Mouse (Mus musculus) lung, embryonic 15.5 days (tissue): ENCODE measurements around the gene Ppp2r5c. TPM values are rescaled to one million over a fixed set of nuclear protein-coding genes. Genes with fewer than 3 reads are reported as not detected.
A peak's percentile ranks its signal among the peaks of the same experiment; 100 is the strongest.

Experiments
- ATAC-seq: fragments of 200-750 bp; cut with Nextera tagmentation; 2 replicates; pipeline ENCODE4 v1.8.0; 2017; ENCODE audit warnings: moderate number of reproducible peaks, borderline replicate concordance; ENCODE audit not compliant: low FRiP score, low TSS enrichment; ENCODE audit errors: extremely low read depth
- H3K27ac ChIP-seq: fragments of 300-500 bp; sonication (generic); 2 replicates; pipeline ENCODE4 v1.5.1; 2015; ENCODE audit warnings: moderate library complexity, mild to moderate bottlenecking, inconsistent platforms
- H3K27me3 ChIP-seq: fragments of 300-500 bp; sonication (generic); 2 replicates; pipeline ENCODE4 v1.6.1; 2015; ENCODE audit warnings: inconsistent platforms
- H3K36me3 ChIP-seq: fragments of 300-500 bp; sonication (generic); 2 replicates; pipeline ENCODE4 v1.6.1; 2015; ENCODE audit warnings: inconsistent platforms
- H3K4me1 ChIP-seq: fragments of 300-500 bp; sonication (generic); 2 replicates; pipeline ENCODE4 v1.6.1; 2015; ENCODE audit warnings: inconsistent platforms
- H3K4me2 ChIP-seq: fragments of 300-500 bp; sonication (generic); 2 replicates; pipeline ENCODE4 v1.6.1; 2015; ENCODE audit warnings: inconsistent platforms, mild to moderate bottlenecking, moderate library complexity
- H3K4me3 ChIP-seq: fragments of 300-500 bp; sonication (generic); 2 replicates; pipeline ENCODE4 v1.5.1; 2015; ENCODE audit warnings: mild to moderate bottlenecking, inconsistent platforms
- H3K9ac ChIP-seq: fragments of 300-500 bp; sonication (generic); 2 replicates; pipeline ENCODE4 v1.6.1; 2015; ENCODE audit warnings: inconsistent platforms
- H3K9me3 ChIP-seq: fragments of 300-500 bp; sonication (generic); 2 replicates; pipeline ENCODE4 v1.6.1; 2016; ENCODE audit warnings: inconsistent platforms
- WGBS: fragments of 180-500 bp; shearing (Covaris S2); methylation state at CpG from one replicate; pipeline ENCODE4 v1.1.7; 2015; 5-methylcytosine and 5-hydroxymethylcytosine counted together
- polyA plus RNA-seq: library from polyadenylated mRNA; unstranded; fragments of >200 nt; fragmentation: Nextera tagmentation; extraction: Ambion mirVana; gene quantifications from 2 replicates; pipeline ENCODE4 v1.2.1, GENCODE M21; 2015

The Ppp2r5c gene
- polyA plus RNA-seq, 1 experiment from 2014 or later: 171 TPM

DNA sequence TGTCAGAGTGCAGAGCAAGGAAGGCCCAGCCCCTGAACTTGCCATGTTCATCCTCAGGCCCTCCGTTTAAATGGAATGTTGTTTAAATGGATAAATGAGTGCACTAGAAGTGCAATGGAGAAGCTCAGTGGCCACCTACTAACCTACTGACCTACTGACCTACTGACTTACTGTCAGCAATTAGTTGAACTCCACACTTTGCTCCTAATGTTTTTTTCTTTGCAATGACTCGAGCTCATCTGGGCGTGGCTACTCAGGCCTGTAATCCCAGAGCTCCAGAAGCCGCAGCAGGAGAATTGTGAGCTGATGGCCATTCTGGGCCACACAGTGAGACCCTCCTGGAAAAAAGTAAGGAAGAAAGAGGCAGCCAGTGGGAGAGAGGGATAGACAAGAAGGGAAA, 129.0 kb downstream of the Ppp2r5c start:
- Histone ChIP-seq H3K9me3 (no peaks in the 10 kb centered on the region), H3K4me1 (no peaks in the 10 kb centered on the region), H3K27ac (no peak overlapping the region), H3K36me3 (peaks cover 46% of the 10 kb centered on the region), H3K27me3 (no peaks in the 10 kb centered on the region), H3K4me3 (no peak overlapping the region), H3K4me2 (no peak overlapping the region), H3K9ac (no peak overlapping the region)
- WGBS: 75% methylated on average over 4 of the region's 4 CpGs
- ATAC-seq: no peak

DNA sequence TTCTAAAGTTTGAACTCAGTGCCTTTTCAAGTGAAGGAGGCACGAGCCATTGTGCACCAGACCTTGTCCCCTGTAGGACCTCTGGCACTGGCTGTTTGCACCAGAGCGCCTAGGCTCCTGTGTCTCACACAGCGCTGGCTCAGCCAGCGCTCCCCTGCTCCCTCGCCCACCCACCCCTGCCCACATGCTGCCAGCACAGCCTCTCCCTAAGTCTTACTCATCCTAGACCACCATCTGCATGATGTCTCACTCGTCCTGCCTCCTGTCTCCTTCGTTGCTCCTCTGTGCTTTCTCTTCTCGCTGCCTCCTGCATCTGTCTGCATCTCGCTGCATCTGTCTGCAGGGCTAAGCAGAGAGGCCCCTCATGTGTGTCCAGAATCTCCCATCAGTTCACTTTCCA, 131.4 kb downstream of the Ppp2r5c start:
- no peaks in the 10 kb centered on the region for H3K27me3 ChIP-seq
- WGBS: 84% methylated on average over 9 of the region's 9 CpGs
- no peak overlapping the region for H3K27ac ChIP-seq
- H3K9ac ChIP-seq: no peak overlapping the region
- H3K36me3 ChIP-seq: peaks cover 30% of the 10 kb centered on the region
- no peak for ATAC-seq
- no peak overlapping the region for H3K4me3 ChIP-seq
- H3K9me3 ChIP-seq: no peaks in the 10 kb centered on the region
- no peak overlapping the region for H3K4me2 ChIP-seq
- H3K4me1 ChIP-seq: no peaks in the 10 kb centered on the region

DNA sequence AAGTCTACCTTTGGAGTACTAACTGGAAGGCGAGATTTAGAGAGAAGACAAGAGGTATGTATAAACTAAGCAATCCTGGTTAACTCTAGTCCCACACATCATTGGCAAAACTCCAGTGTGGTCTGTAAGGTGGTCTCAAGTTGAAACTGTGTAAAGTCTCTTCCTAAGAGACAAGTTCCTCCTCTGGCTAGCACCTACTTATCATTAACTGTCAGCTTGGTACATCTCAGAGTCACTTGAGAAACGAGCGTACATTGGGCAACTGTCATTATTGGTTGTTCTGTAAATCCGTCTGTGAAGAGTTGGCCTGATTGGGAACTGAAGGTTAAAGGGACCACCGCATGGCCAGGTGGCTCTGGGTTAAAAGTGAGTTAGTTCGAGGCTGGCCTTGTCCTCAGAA, 141.7 kb downstream of the Ppp2r5c start:
- Histone ChIP-seq H3K4me3 (no peak overlapping the region), H3K9me3 (no peaks in the 10 kb centered on the region), H3K27me3 (no peaks in the 10 kb centered on the region), H3K9ac (no peak overlapping the region), H3K36me3 (no peaks in the 10 kb centered on the region), H3K4me2 (no peak overlapping the region), H3K4me1 (peaks cover 18% of the 10 kb centered on the region), H3K27ac (no peak overlapping the region)
- ATAC-seq: no peak
- 69% methylated on average over 6 of the region's 6 CpGs for WGBS

DNA sequence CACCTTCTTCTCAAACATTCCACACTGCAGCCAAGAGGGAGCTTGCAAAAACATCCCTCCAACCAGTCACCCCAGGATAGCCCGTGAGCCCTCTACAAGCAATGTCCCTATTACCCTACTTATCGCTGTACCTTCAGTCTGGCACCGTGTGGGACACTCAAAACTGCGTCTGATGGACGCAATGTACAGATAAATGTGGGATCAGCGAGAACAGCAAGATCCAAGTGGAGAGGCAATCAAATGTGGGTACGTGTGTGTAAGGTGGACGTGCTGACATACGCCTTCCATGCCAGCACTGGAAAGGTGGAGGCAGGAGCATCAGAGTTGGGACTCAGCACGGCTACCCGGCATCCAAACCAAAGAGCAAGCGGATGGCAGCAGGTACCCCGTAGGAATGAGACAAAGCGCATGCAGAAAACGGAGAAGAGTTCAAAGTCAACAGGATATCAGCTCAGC, 143.9 kb downstream of the Ppp2r5c start:
- ATAC-seq: no peak; the same call in 1 of the 2 replicates
- peak overlapping the region; percentile 83 for H3K4me3 ChIP-seq
- peak overlapping the region; percentile 81 for H3K4me2 ChIP-seq
- 2% methylated on average over 15 of the region's 15 CpGs for WGBS
- no peaks in the 10 kb centered on the region for H3K9me3 ChIP-seq
- no peaks in the 10 kb centered on the region for H3K36me3 ChIP-seq
- peak overlapping the region; percentile 86 for H3K9ac ChIP-seq
- peaks cover 18% of the 10 kb centered on the region for H3K4me1 ChIP-seq
- no peaks in the 10 kb centered on the region for H3K27me3 ChIP-seq
- peak overlapping the region; percentile 89 for H3K27ac ChIP-seq

DNA sequence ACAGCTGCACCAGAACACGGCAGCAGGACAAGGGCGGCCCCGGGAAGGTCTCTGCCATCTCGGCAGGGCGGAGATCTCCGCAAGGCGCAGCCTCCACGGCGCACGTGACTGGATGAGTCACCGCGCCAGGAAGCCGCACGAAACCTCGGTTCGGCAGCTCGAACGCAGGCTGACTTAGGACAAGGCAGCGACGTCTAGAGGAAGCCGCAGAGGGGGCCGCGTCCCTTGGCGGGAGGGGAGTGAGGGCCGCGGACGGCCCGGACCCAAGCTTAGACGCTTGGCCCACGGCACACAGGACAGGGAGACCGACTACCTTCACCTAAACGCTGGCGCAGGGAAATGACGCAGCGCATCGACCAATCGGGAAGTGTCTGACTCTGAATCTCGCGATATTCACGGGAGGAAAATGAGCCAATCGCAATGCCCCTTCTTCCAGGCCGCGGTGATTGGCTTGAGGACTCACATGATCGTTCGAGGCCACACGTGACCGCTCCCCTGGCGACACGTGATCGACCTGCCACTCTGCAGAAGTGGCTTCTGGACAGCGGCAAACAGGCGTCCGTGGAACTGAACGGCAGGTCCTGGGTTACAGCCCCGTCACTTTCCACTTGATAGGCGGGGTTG, 144.5 kb downstream of the Ppp2r5c start:
- no peaks in the 10 kb centered on the region for H3K9me3 ChIP-seq
- peak overlapping the region; percentile 89 for H3K27ac ChIP-seq
- ATAC-seq: peak; percentile 96
- no peaks in the 10 kb centered on the region for H3K27me3 ChIP-seq
- H3K9ac ChIP-seq: peak overlapping the region; percentile 86
- H3K4me3 ChIP-seq: peak overlapping the region; percentile 83
- no peaks in the 10 kb centered on the region for H3K36me3 ChIP-seq
- H3K4me2 ChIP-seq: peak overlapping the region; percentile 81
- H3K4me1 ChIP-seq: peaks cover 18% of the 10 kb centered on the region
- under 1% methylated on average over 56 of the region's 56 CpGs for WGBS

DNA sequence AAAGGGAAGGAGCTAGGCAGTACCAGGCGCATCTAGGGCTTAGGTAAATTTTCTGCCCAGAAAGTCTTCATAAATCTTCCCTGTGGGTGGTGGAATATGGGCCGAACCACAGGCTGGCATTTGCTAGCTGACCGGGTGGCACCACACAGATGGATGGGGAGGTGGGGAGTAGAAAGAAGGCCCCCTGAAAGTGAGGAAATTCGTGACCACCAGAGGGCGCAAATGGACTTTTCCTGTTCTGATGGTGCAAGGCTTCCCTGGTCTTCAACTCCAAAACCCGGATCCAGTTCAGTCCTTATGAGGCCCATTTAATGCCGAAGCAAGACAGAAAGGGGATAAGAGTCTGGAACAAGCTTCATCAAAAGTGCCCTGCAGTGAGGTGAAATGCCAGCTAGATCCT, 151.6 kb downstream of the Ppp2r5c start:
- Histone ChIP-seq H3K4me2 (no peak overlapping the region), H3K9ac (no peak overlapping the region), H3K27ac (no peak overlapping the region), H3K36me3 (no peaks in the 10 kb centered on the region), H3K9me3 (no peaks in the 10 kb centered on the region), H3K4me3 (no peak overlapping the region), H3K4me1 (peaks cover 19% of the 10 kb centered on the region), H3K27me3 (no peaks in the 10 kb centered on the region)
- ATAC-seq: no peak
- 10% methylated on average over 7 of the region's 7 CpGs for WGBS

DNA sequence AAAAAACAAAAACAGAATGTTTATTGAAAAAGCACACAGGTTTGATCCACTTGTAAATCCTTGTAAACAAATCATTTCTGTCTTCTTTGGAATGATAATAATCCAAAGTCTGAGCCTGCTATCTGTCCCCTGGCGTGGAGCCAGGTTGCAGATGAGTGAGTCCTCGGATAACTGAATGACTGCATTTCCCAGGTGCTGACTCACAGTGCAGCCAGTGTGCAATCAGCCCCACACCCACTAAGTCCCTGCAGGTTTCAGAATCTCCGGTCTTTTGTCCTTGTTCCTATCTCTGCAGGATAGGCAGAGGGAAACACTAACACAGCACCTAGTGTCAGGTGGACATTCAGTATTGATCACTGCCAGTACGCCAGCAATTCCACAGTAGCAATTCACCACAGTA, 152.9 kb downstream of the Ppp2r5c start:
- ATAC-seq: no peak
- Histone ChIP-seq H3K4me3 (no peak overlapping the region), H3K27me3 (no peaks in the 10 kb centered on the region), H3K9me3 (no peaks in the 10 kb centered on the region), H3K27ac (no peak overlapping the region), H3K9ac (no peak overlapping the region), H3K4me1 (peaks cover 24% of the 10 kb centered on the region), H3K36me3 (no peaks in the 10 kb centered on the region), H3K4me2 (no peak overlapping the region)
- WGBS: 56% methylated on average over 4 of the region's 4 CpGs

DNA sequence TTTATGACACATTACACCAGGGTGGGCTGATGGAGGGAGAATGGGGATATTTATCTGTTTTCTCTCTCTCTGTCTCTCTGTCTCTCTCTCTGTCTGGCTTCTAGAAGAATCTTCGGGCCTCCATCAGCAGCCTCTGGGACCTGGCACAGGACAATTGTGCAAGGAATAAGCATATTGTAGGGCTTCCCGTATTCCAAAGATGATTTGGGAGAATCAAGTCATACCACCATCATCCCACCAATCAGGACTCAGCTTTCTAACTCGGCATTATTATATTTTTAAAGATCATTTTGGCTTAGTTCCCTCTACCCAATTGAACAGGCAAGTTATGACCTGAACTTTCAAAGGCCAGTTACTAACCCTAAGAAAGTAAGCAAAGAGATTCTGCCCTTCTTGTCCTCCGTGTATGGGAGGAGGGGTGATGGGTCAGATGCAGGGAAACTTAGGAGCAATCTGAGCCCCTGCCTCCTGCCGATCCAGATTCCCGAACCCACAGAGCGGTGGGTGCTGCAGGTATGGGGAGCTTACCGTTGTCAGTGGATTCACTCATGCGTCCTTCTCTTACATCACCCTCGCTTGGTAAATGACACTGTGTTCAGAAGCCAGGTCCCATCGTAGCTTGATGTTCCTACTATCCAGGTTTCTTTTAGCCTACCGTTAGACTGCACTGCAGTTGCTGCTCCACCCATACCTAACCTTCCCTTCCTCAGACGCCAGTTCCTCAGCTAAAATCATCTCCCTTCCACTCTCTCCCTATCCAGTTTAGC, 153.5 kb downstream of the Ppp2r5c start:
- Histone ChIP-seq H3K36me3 (no peaks in the 10 kb centered on the region), H3K4me2 (peak overlapping the region; percentile 59), H3K4me1 (peaks cover 24% of the 10 kb centered on the region), H3K9ac (0 out of 2 replicates have a peak overlapping the region, but pooled peaks have one; percentile 2), H3K27ac (no peak overlapping the region), H3K4me3 (peak overlapping the region; percentile 87), H3K9me3 (no peaks in the 10 kb centered on the region), H3K27me3 (no peaks in the 10 kb centered on the region)
- WGBS: 49% methylated on average over 13 of the region's 13 CpGs
- ATAC-seq: no peak

DNA sequence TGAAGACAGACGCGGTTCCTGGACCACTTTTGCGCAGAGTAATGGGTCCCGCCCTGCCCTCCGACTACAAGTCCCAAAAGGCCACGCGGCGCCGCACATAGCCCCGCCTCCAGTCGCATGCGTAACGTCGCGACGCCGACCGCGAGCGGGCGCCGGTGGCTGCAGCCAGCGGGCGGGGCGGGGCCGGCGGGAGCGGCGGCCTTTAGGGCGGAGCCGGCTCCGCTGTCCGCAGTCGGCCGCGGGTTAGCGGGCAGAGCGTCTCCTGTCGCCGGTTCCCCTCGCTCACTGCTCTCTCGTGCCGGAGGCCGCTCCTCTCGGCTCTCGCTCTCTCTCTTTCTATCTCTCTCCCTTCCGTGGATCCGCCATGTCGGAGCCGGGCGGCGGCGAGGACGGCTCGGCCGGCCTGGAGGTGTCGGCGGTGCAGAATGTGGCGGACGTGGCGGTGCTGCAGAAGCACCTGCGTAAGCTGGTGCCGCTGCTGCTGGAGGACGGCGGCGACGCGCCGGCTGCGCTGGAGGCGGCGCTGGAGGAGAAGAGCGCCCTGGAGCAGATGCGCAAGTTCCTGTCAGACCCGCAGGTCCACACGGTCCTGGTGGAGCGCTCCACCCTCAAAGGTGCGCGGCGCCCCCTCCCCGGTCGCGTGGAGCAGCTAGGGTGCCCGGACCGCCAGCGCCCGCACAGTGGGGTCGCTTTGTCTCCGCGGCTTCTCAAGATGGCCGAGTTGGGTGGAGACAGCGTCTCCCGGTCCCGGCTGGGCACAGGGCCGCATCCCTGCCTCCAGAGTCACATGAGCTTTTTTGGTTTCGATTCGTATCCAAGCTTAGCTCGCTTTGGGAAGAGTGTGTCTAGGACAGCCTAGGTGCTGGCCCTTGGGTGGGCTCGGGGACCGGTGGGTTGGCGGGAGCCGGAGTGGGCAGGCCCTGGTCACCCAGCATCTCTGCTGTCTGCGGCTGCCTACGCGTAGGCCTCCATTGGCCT, 154.6 kb downstream of the Ppp2r5c start, which contains the start of gene Dync1h1:
Gene Dync1h1 (plus strand): TSS at position 212 of the 978 bp plus-strand sequence.
- peak within 1 kb of the TSS; percentile 79 for H3K4me2 ChIP-seq
- H3K9ac ChIP-seq: peak within 1 kb of the TSS; percentile 92
- no peaks in the 10 kb centered on the region for H3K27me3 ChIP-seq
- no peaks in the 10 kb centered on the region for H3K9me3 ChIP-seq
- H3K27ac ChIP-seq: peak within 1 kb of the TSS; percentile 93
- under 1% methylated on average over 99 of the region's 105 CpGs for WGBS
- peak within 1 kb of the TSS; percentile 87 for H3K4me3 ChIP-seq
- peaks cover 24% of the 10 kb centered on the region for H3K4me1 ChIP-seq
- ATAC-seq: peak; percentile 96
- H3K36me3 ChIP-seq: no peaks in the 10 kb centered on the region

DNA sequence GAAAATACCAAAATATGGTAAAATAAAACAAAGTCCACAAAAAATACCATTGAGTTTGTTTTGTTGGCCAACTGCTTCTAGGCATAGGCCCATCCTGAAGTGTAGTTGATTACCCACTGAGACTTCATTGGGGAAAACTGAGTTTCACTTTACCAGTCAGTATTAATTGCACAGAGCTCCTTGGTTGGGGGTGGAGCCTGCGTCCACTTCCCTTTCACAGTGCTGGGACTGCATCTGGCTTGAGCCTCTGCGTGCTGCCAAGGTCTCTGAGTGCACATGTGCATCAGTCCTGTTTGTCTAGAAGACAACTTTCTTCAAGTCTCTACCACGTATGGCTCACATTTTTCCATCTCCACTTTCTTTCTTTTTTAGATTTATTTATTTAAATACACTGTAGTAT, 159.2 kb downstream of the Ppp2r5c start:
- 0 out of 2 replicates have a peak, but pooled peaks cover 5% of the 10 kb centered on the region for H3K36me3 ChIP-seq
- no peaks in the 10 kb centered on the region for H3K9me3 ChIP-seq
- WGBS: 84% methylated on average over 3 of the region's 3 CpGs
- no peak overlapping the region for H3K4me2 ChIP-seq
- H3K9ac ChIP-seq: no peak overlapping the region
- ATAC-seq: no peak
- H3K4me3 ChIP-seq: no peak overlapping the region
- no peaks in the 10 kb centered on the region for H3K27me3 ChIP-seq
- no peak overlapping the region for H3K27ac ChIP-seq
- peaks cover 27% of the 10 kb centered on the region for H3K4me1 ChIP-seq

DNA sequence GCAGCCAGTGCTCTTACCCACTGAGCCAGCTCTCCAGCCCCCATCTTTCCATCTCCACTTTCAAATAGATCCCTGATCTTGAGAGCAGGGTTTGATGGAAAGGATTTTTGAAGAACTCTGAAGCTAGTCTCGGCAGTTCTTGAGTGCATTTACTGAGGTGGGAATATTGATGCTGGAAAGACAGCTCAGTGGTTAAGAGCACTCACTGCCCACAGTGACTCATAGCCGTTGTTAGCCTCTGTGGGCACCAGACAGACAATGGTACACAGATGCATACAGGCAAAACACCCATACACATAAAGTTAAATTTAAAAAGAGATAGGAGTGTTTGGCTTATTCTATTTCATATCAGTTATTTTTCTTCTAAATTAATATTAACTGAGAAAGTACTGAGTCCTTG, 159.8 kb downstream of the Ppp2r5c start:
- Histone ChIP-seq H3K4me3 (no peak overlapping the region), H3K4me2 (no peak overlapping the region), H3K27me3 (no peaks in the 10 kb centered on the region), H3K4me1 (peaks cover 27% of the 10 kb centered on the region), H3K27ac (no peak overlapping the region), H3K9ac (no peak overlapping the region), H3K36me3 (peaks cover 6% of the 10 kb centered on the region; the same call in 1 of the 2 replicates), H3K9me3 (no peaks in the 10 kb centered on the region)
- 77% methylated on average over 2 of the region's 2 CpGs for WGBS
- no peak for ATAC-seq
